8 mouse cellular contexts compared by ENCODE assay signal in genomic region chr9:100520586-100520985, GRCm38 (mm10). TPM values are rescaled to one million over a fixed set of nuclear protein-coding genes. Genes with fewer than 3 reads are reported as not detected.
DNase-seq lines count a peak whose midpoint lies in the region; ATAC-seq and TF ChIP-seq lines count a peak whose summit lies in the region.

No protein-coding gene starts in this region.

- H3K4me2 ChIP-seq in heart, embryonic 12.5 days = no peak overlapping the region
- H3K4me2 ChIP-seq in liver, embryonic 14.5 days (ENCODE audit: low read depth) = no peak overlapping the region

- ATAC-seq in heart, embryonic 12.5 days (ENCODE audit: insufficient number of reproducible peaks, low FRiP score) = no peak
- no peak for ATAC-seq in liver, embryonic 14.5 days (ENCODE audit: insufficient read depth)

- no peak overlapping the region for H3K9ac ChIP-seq in heart, adult 2 months (ENCODE audit: low read depth, low read length)
- H3K9ac ChIP-seq in heart, embryonic 12.5 days = no peak overlapping the region
- no peak overlapping the region for H3K9ac ChIP-seq in liver, embryonic 14.5 days (replicated peaks)

- DNase-seq in heart, adult 2 months = peak in 1 of 2 experiments; percentile 30
- DNase-seq in CD4-positive helper T cell, adult 2 months (ENCODE audit: low read depth, low spot score) = peak; percentile 40
- DNase-seq in c-Kit-negative CD71-positive TER-119-positive erythroid progenitor cells, embryonic 14.5 days (ENCODE audit: low read depth, low spot score) = peak; percentile 56
- peak; percentile 72 for DNase-seq in forelimb bud, embryonic 11.5 days (ENCODE audit: low read depth, low spot score)
- peak; percentile 79 for DNase-seq in kidney, adult 9 months
- DNase-seq in liver, embryonic 14.5 days (ENCODE audit: low read depth in 3 of 3, low spot score in 3 of 3) = peak; percentile 22 to 42 (median 41)
- DNase-seq in spleen, postnatal 36 days (ENCODE audit: low spot score in 2 of 2) = peak; percentile 12 to 29

- H3K79me2 ChIP-seq in heart, adult 2 months (replicated peaks; ENCODE audit: control insufficient read depth, insufficient read depth, low read length) = peaks cover 8% of the 10 kb centered on the region

- H3K4me1 ChIP-seq in heart, adult 2 months (ENCODE audit: control insufficient read depth, insufficient read depth, low read length) = peaks cover 6% of the 10 kb centered on the region
- peaks cover 11% of the 10 kb centered on the region for H3K4me1 ChIP-seq in heart, embryonic 12.5 days (replicated peaks)
- peaks cover 1 to 2% of the 10 kb centered on the region in 2 experiments; a peak in 2 of 4 replicates for H3K4me1 ChIP-seq in liver, embryonic 14.5 days (replicated peaks; ENCODE audit: control insufficient read depth in 2 of 2, insufficient read depth in 2 of 2, low read length in 1 of 2)

- no peak for TF ChIP-seq EP300 in heart, adult 2 months (IDR thresholded peaks at IDR 0.05; ENCODE audit: insufficient read depth, low read depth, low read length)
- TF ChIP-seq EP300 in liver, embryonic 14.5 days (IDR thresholded peaks at IDR 0.05; ENCODE audit: low read depth) = no peak

- 2% methylated on average over 2 of the region's 2 CpGs for WGBS in heart, adult 2 months
- 0% methylated on average over 2 of the region's 2 CpGs for WGBS in heart, embryonic 12.5 days
- 0% methylated on average over 2 of the region's 2 CpGs for WGBS in liver, embryonic 14.5 days (ENCODE audit: insufficient replicate concordance)

- no peak for TF ChIP-seq POLR2A in heart, adult 2 months (IDR thresholded peaks at IDR 0.05; ENCODE audit: insufficient read depth, low read depth, low read length)

- no peaks in the 10 kb centered on the region for H3K27me3 ChIP-seq in heart, adult 2 months (ENCODE audit: control insufficient read depth, insufficient read depth, low read length)
- no peaks in the 10 kb centered on the region for H3K27me3 ChIP-seq in heart, embryonic 12.5 days (replicated peaks)
- no peaks in the 10 kb centered on the region for H3K27me3 ChIP-seq in liver, embryonic 14.5 days (ENCODE audit: control insufficient read depth, insufficient read depth, low read length)

- H3K4me3 ChIP-seq in heart, adult 2 months = no peak overlapping the region
- H3K4me3 ChIP-seq in heart, embryonic 12.5 days = no peak overlapping the region
- H3K4me3 ChIP-seq in liver, embryonic 14.5 days (ENCODE audit: insufficient read depth in 1 of 2, low read depth in 2 of 2, low read length in 2 of 2) = no peak overlapping the region

- no peaks in the 10 kb centered on the region for H3K9me3 ChIP-seq in heart, embryonic 12.5 days (replicated peaks)
- H3K9me3 ChIP-seq in liver, embryonic 14.5 days (ENCODE audit: control insufficient read depth, low read length) = no peaks in the 10 kb centered on the region

- intact Hi-C loops in heart, adult 2 months (cut with DNase I) = loop anchor here (1.0 to 2.0 kb wide), 4 partner anchors 25 to 396 kb away; partner anchors contain the start of gene Slc35g2

- H3K36me3 ChIP-seq in heart, adult 2 months (ENCODE audit: control insufficient read depth, insufficient read depth, low read length) = peaks cover 11% of the 10 kb centered on the region; the same call in 1 of the 2 replicates
- H3K36me3 ChIP-seq in heart, embryonic 12.5 days = no peaks in the 10 kb centered on the region
- H3K36me3 ChIP-seq in liver, embryonic 14.5 days (replicated peaks; ENCODE audit: control insufficient read depth, insufficient read depth, low read depth) = no peaks in the 10 kb centered on the region

- H3K27ac ChIP-seq in heart, adult 2 months = peak overlapping the region; percentile 50
- no peak overlapping the region; the same call in 1 of the 2 replicates for H3K27ac ChIP-seq in heart, embryonic 12.5 days (ENCODE audit: poor library complexity, severe bottlenecking)
- H3K27ac ChIP-seq in liver, embryonic 14.5 days = no peak overlapping the region

- TF ChIP-seq CTCF in heart, adult 2 months (IDR thresholded peaks at IDR 0.05) = peak; percentile 86
- peak; percentile 80 for TF ChIP-seq CTCF in liver, embryonic 14.5 days (IDR thresholded peaks at IDR 0.05; ENCODE audit: low read depth)

RNA-seq across cellular contexts. Expression of gene Nck1, which starts 25.3 kb away (rescaled TPM):
- total RNA-seq in heart, adult 2 months (2021) = 10 to 100 TPM; 41.7 to 47.5 TPM
- polyA plus RNA-seq in heart, adult 2 months (2012; rRNA removed) = 7.0 and 19.6 TPM in 2 replicates
- 59.4 and 64.1 TPM in 2 replicates for polyA plus RNA-seq in heart, embryonic 12.5 days (2016; fragmentation: Nextera tagmentation; extraction: Ambion mirVana)
- 5.4 and 12.9 TPM in 2 replicates for polyA plus RNA-seq in liver, embryonic 14.5 days (2012; rRNA removed)
- polyA plus RNA-seq in liver, embryonic 14.5 days (2014; fragmentation: Nextera tagmentation; extraction: Ambion mirVana) = 18.3 and 26.4 TPM in 2 replicates

RNA-seq across cellular contexts. Expression of gene Il20rb, which starts 34.0 kb away (rescaled TPM):
- total RNA-seq in heart, adult 2 months (2021) = 1 to 10 TPM in 1 of 2 experiments, under 1 TPM in 1; 0.86 to 1.6 TPM
- 1.7 and 2.0 TPM in 2 replicates for polyA plus RNA-seq in heart, adult 2 months (2012; rRNA removed)
- 0.59 and 0.65 TPM in 2 replicates for polyA plus RNA-seq in heart, embryonic 12.5 days (2016; fragmentation: Nextera tagmentation; extraction: Ambion mirVana)
- polyA plus RNA-seq in liver, embryonic 14.5 days (2012; rRNA removed) = 0.73 TPM in 2 replicates
- polyA plus RNA-seq in liver, embryonic 14.5 days (2014; fragmentation: Nextera tagmentation; extraction: Ambion mirVana) = 0.11 and 0.29 TPM in 2 replicates

RNA-seq across cellular contexts. Expression of gene Slc35g2, which starts 50.3 kb away (rescaled TPM):
- 1 to 10 TPM; 3.9 to 5.0 TPM for total RNA-seq in heart, adult 2 months (2021)
- 3.0 and 6.4 TPM in 2 replicates for polyA plus RNA-seq in heart, adult 2 months (2012; rRNA removed)
- 8.3 and 9.6 TPM in 2 replicates for polyA plus RNA-seq in heart, embryonic 12.5 days (2016; fragmentation: Nextera tagmentation; extraction: Ambion mirVana)
- polyA plus RNA-seq in liver, embryonic 14.5 days (2012; rRNA removed) = 0.42 and 0.61 TPM in 2 replicates
- 1.4 and 1.5 TPM in 2 replicates for polyA plus RNA-seq in liver, embryonic 14.5 days (2014; fragmentation: Nextera tagmentation; extraction: Ambion mirVana)
